Mouse (Mus musculus) heart, embryonic 14.5 days (tissue): ENCODE data around the gene Lrrn4. TPM values are rescaled to one million over a fixed set of nuclear protein-coding genes. Genes with fewer than 3 reads are reported as not detected.

Experiments used
- ATAC-seq: fragments of 200-750 bp; cut with Nextera tagmentation; 2 replicates; pipeline ENCODE4 v1.8.0; 2017; ENCODE audit warnings: low read depth, moderate TSS enrichment; ENCODE audit not compliant: insufficient number of reproducible peaks, insufficient read depth, low FRiP score
- H3K27ac ChIP-seq, 2 experiments: fragments of 200-500 bp in 1 of 2; fragments of 300-500 bp in 1 of 2; sonication (generic) in 1 of 2; replicated peaks in 1 of 2; 2 replicates each; pipeline ENCODE4 v1.5.1; 2012 to 2014; ENCODE audit warnings: low read depth in 2 of 2, low read length in 2 of 2, control low read depth in 1 of 2, mild to moderate bottlenecking in 1 of 2, mixed read lengths in 1 of 2; ENCODE audit not compliant: control insufficient read depth in 1 of 2, insufficient read depth in 1 of 2
- H3K27me3 ChIP-seq: fragments of 300-500 bp; sonication (generic); 2 replicates; pipeline ENCODE4 v1.6.1; 2014; ENCODE audit warnings: mild to moderate bottlenecking, low read length, control low read depth; ENCODE audit not compliant: control insufficient read depth, insufficient read depth
- H3K36me3 ChIP-seq: fragments of 300-500 bp; sonication (generic); 2 replicates; pipeline ENCODE4 v1.6.1; 2014; ENCODE audit warnings: mild to moderate bottlenecking, control low read depth, low read length, mixed read lengths; ENCODE audit not compliant: control insufficient read depth, insufficient read depth
- H3K4me1 ChIP-seq, 2 experiments: fragments of 200-500 bp in 1 of 2; fragments of 300-500 bp in 1 of 2; sonication (generic) in 1 of 2; 2 replicates each; pipeline ENCODE4 v1.6.1; 2012 to 2014; ENCODE audit warnings: low read length in 2 of 2, control low read depth in 1 of 2, mixed read lengths in 1 of 2; ENCODE audit not compliant: control insufficient read depth in 2 of 2, insufficient read depth in 2 of 2
- H3K4me2 ChIP-seq: fragments of 300-500 bp; sonication (generic); 2 replicates; pipeline ENCODE4 v1.6.1; 2014; ENCODE audit warnings: mild to moderate bottlenecking, low read length
- H3K4me3 ChIP-seq, 2 experiments: fragments of 200-500 bp in 1 of 2; fragments of 300-500 bp in 1 of 2; sonication (generic) in 1 of 2; 2 replicates each; pipeline ENCODE4 v1.5.1; 2012 to 2014; ENCODE audit warnings: low read length in 2 of 2, mild to moderate bottlenecking in 2 of 2, control low read depth in 1 of 2, low read depth in 1 of 2, moderate library complexity in 1 of 2; ENCODE audit not compliant: control insufficient read depth in 1 of 2, insufficient read depth in 1 of 2
- H3K9ac ChIP-seq: fragments of 300-500 bp; sonication (generic); 2 replicates; pipeline ENCODE4 v1.6.1; 2014; ENCODE audit warnings: mild to moderate bottlenecking, low read length
- H3K9me3 ChIP-seq: fragments of 300-500 bp; sonication (generic); 2 replicates; pipeline ENCODE4 v1.6.1; 2016; ENCODE audit warnings: low read length, control low read depth; ENCODE audit not compliant: control insufficient read depth
- WGBS: fragments of 180-500 bp; shearing (Covaris S2); extraction: QIAGEN DNeasy Blood & Tissue Kit; methylation state at CpG from one replicate; pipeline ENCODE4 v1.1.7; 2014; 5-methylcytosine and 5-hydroxymethylcytosine counted together
- polyA plus RNA-seq: library from polyadenylated mRNA; unstranded; fragments of >200 nt; fragmentation: Nextera tagmentation; extraction: Ambion mirVana; gene quantifications from 2 replicates; pipeline ENCODE4 v1.2.1, GENCODE M21; 2014

Gene Lrrn4
- polyA plus RNA-seq, 1 experiment from 2014 or later = 11.9 TPM

- no peaks in the 10 kb centered on the region for H3K36me3 ChIP-seq
- peaks cover 5 to 6% of the 10 kb centered on the region in 2 experiments; a peak in 2 of 4 replicates for H3K4me1 ChIP-seq
- peaks cover 7% of the 10 kb centered on the region for H3K27me3 ChIP-seq
- no peak overlapping the region for H3K9ac ChIP-seq
- no peaks in the 10 kb centered on the region for H3K9me3 ChIP-seq
- ATAC-seq = no peak
- H3K4me2 ChIP-seq = no peak overlapping the region
- 67% methylated on average over 6 of the region's 7 CpGs for WGBS
- no peak overlapping the region for H3K4me3 ChIP-seq
- H3K27ac ChIP-seq = no peak overlapping the region
Observed at GRCm38 (mm10) chr2:132885312-132885711, 4.6 kb upstream of the Lrrn4 start.

DNA sequence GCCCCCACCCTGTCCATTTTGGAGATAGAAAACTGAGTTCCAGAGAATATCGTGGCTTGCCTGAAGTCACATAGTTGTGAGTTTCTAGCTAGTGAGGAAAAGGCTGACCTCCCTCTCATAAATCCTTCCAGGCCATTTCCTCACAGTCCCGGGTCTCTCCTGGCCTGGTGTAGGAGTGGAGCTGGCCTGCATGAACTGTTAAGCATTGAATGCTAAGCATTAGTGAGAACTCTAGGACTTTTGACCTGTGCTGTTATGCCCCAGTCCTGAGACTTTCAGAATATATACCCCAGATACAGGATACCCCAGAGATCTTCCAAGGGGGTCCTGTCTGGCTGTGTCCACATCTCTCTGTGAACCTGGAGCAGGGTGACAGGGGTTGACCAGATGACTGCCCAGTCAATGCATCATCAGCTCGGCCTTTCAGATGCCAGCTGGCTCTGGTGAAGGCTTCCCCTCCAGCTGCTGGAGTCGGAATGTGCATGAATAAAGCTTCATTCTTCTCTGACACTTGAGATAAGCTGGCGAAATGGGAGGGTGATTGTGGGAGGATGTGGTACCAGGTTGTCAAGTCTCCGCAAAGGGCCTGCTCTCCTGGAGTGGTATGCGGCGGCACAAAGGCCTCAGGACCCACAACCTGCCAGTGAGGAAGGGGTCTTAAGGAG lies 3.7 kb upstream of the Lrrn4 start:
- no peaks in the 10 kb centered on the region for H3K36me3 ChIP-seq
- H3K4me2 ChIP-seq = no peak overlapping the region
- no peak overlapping the region for H3K27ac ChIP-seq
- no peak overlapping the region for H3K4me3 ChIP-seq
- H3K27me3 ChIP-seq = peaks cover 14% of the 10 kb centered on the region
- no peaks in the 10 kb centered on the region for H3K9me3 ChIP-seq
- H3K4me1 ChIP-seq = peaks cover 6 to 11% of the 10 kb centered on the region in 2 experiments; a peak in 2 of 4 replicates
- WGBS = 37% methylated on average over 8 of the region's 8 CpGs
- no peak; the same call in 1 of the 2 replicates for ATAC-seq
- H3K9ac ChIP-seq = no peak overlapping the region

- peak overlapping the region; percentile 64 for H3K9ac ChIP-seq
- no peak overlapping the region for H3K27ac ChIP-seq
- ATAC-seq = peak; percentile 47; the same call in 1 of the 2 replicates
- H3K4me1 ChIP-seq = peaks cover 7 to 17% of the 10 kb centered on the region in 2 experiments; a peak in 2 of 4 replicates
- H3K36me3 ChIP-seq = no peaks in the 10 kb centered on the region
- WGBS = under 1% methylated on average over 58 of the region's 58 CpGs
- peak overlapping the region; percentile 59 to 60 for H3K4me3 ChIP-seq
- H3K27me3 ChIP-seq = peaks cover 44% of the 10 kb centered on the region
- peak overlapping the region; percentile 97 for H3K4me2 ChIP-seq
- H3K9me3 ChIP-seq = no peaks in the 10 kb centered on the region
Observed at GRCm38 (mm10) chr2:132879261-132880044, 1.2 kb downstream of the Lrrn4 start.

DNA sequence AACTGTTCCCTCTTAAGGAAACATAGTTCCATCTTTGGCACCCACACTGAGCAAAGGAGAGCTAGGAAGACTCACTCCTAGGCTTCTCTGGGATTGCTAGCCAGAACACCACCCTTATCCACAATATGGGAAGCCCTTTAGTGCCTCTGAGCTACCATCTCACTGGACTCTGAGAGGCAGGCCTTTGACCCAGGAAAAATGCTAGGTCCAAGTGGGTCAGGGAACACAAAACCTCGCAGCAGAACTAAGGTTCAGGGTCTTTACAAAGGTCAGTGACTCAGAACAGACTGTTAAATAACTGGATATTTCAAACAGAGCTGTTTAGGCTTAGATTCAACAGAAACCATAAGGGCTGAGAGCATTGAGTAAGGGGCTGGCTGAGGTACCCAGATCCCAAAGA lies 3.7 kb downstream of the Lrrn4 start:
- Histone ChIP-seq H3K4me3 (no peak overlapping the region), H3K9ac (no peak overlapping the region), H3K4me2 (no peak overlapping the region), H3K9me3 (no peaks in the 10 kb centered on the region), H3K36me3 (no peaks in the 10 kb centered on the region), H3K4me1 (peaks cover 6 to 17% of the 10 kb centered on the region in 2 experiments; a peak in 2 of 4 replicates), H3K27me3 (peaks cover 44% of the 10 kb centered on the region), H3K27ac (no peak overlapping the region)
- 58% methylated on average over 1 of the region's 1 CpGs for WGBS
- no peak for ATAC-seq

DNA sequence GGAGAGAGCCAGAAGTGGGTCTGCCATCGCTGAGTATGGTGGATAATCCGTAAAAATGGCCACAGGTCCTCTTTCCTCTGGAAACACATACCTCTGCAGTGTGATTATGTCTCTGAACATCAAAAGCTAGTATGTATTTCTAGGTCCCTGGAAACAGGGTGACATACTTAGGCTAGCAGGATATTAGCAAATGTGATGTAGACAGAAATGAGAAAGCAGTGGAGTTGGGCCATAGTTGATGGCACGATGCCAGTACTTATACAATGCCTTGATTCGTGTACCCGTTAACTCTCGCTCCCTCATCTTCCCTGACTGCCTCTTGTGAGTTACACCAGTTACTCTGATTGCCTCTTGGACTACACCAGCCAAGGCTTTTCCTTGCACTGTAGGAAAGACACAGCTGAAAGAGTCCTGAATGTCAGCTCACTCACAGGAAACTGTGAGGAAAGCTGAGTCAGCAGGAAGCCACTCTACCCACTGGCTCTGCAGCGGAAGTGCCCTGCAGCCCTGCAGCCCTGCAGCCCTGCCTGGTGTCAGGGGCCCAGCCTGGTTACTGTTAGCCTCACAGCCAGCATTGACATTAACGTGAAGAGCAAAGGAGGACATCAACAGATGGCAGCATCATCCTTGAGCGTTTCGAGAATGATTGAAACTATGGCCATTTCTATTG lies 6.9 kb downstream of the Lrrn4 start:
- H3K27me3 ChIP-seq = peaks cover 23% of the 10 kb centered on the region
- 0 out of 4 replicates have a peak, but pooled peaks cover under 1% of the 10 kb centered on the region in 2 experiments for H3K4me1 ChIP-seq
- no peak overlapping the region for H3K4me2 ChIP-seq
- H3K27ac ChIP-seq = no peak overlapping the region
- H3K4me3 ChIP-seq = no peak overlapping the region
- WGBS = 80% methylated on average over 10 of the region's 10 CpGs
- no peak for ATAC-seq
- no peaks in the 10 kb centered on the region for H3K36me3 ChIP-seq
- no peak overlapping the region for H3K9ac ChIP-seq
- no peaks in the 10 kb centered on the region for H3K9me3 ChIP-seq

DNA sequence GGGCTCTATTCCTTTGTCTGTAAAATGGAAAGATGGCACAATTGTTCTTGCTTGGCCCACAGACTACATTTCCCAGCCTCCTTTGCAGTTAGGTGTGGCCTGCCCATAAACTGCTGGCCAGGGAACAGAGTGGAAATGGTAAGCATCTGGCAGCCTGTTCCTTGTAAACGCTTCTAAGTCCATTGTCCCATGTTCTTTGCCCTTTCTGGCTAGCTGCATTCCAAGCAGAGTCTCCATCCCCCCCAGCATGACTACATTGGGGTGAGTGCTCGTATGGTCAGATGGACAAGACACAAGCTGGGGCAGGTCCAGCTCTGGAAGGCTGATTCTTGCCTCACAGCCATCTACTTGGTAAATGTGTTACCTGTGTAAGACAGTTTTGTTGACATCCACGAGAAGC lies 9.0 kb downstream of the Lrrn4 start:
- no peaks in the 10 kb centered on the region for H3K9me3 ChIP-seq
- H3K4me2 ChIP-seq = no peak overlapping the region
- no peak overlapping the region for H3K4me3 ChIP-seq
- H3K4me1 ChIP-seq = no peaks in the 10 kb centered on the region
- no peak overlapping the region for H3K27ac ChIP-seq
- 0 out of 2 replicates have a peak, but pooled peaks cover 2% of the 10 kb centered on the region for H3K27me3 ChIP-seq
- WGBS = 79% methylated on average over 3 of the region's 3 CpGs
- H3K9ac ChIP-seq = no peak overlapping the region
- no peak for ATAC-seq
- H3K36me3 ChIP-seq = peaks cover 5% of the 10 kb centered on the region; the same call in 1 of the 2 replicates

- no peak overlapping the region for H3K27ac ChIP-seq
- WGBS = 67% methylated on average over 4 of the region's 4 CpGs
- no peaks in the 10 kb centered on the region for H3K4me1 ChIP-seq
- H3K4me2 ChIP-seq = no peak overlapping the region
- H3K36me3 ChIP-seq = peaks cover 15% of the 10 kb centered on the region
- H3K9me3 ChIP-seq = no peaks in the 10 kb centered on the region
- H3K27me3 ChIP-seq = no peaks in the 10 kb centered on the region
- H3K9ac ChIP-seq = no peak overlapping the region
- no peak for ATAC-seq
- no peak overlapping the region for H3K4me3 ChIP-seq
Observed at GRCm38 (mm10) chr2:132870286-132870685, 10.4 kb downstream of the Lrrn4 start.
